Mouse (Mus musculus): Measurements from ENCODE around the gene Allc.

DNA sequence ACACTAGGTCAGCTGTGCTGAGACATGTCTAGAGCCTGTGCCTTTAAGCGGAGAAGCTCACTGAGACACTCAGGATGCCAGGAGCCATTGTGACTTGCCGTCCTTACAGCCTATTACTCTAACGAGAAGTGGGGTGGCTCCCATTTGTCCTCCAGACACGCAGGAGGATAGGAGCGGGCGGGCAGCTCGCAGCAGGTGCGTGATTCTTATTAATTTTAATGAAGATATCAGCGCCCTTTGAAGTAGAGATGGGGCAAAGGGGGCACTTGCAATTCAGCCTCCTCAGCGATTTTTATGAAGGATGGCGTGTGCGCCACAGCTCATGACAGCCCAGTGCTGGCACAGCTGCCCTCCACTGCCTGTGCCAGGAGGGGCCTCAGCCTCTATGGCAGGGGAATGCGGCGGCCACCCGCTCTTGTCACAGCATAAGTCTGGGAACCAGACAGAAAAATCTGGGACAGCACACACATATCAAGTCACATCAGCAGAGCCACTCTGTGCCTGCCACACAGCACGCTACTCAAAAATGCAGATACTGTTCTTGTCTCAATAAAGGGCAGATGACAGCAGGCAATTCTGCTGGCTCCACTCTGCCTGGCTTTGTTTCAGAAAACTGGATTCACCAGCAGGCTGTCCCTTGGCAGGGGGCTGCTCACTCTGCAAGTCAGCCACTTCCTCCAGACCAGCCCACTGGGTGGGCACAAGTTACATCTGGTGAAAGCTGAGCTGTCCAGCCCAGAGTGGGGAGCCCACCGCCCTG is 25.4 kb upstream of the Allc start:
- no peak for TF ChIP-seq MAZ (IDR thresholded peaks at IDR 0.05; ENCODE audit: low read depth, low read length)
- no peak for TF ChIP-seq CTCF (conservative IDR thresholded peaks at IDR 0.05 in 1 of 2, IDR thresholded peaks at IDR 0.05 in 1 of 2; ENCODE audit: low read depth in 2 of 2, low read length in 2 of 2)
- TF ChIP-seq EP300 (IDR thresholded peaks at IDR 0.05; ENCODE audit: low read length) = no peak
- no peak for TF ChIP-seq TBP (conservative IDR thresholded peaks at IDR 0.05; ENCODE audit: low read depth, low read length)
- TF ChIP-seq USF1 (IDR thresholded peaks at IDR 0.05; ENCODE audit: low read depth, low read length) = no peak
- TF ChIP-seq POLR2A (IDR thresholded peaks at IDR 0.05; ENCODE audit: low read depth, low read length) = no peak

Data from CH12.LX (cell line).